Mouse (Mus musculus): ENCODE data around the gene Abhd4.

Gene Abhd4

GRCm38 (mm10) chr14:54253741-54254291 lies at the start of gene Abhd4, which contains the start of gene Dad1:
Gene Abhd4, plus strand, starts transcription at chr14:54254188.
Gene Dad1, minus strand, starts transcription at chr14:54254104.
- DNase-seq (ENCODE audit: low read depth in 1 of 2, low spot score in 2 of 2), result peak; percentile 92 to 97

- no peak for DNase-seq (ENCODE audit: low read depth in 1 of 2, low spot score in 2 of 2)
These were observed 49.7 kb upstream of the Abhd4 start for GRCm38 (mm10) chr14:54204311-54204710.

- no peak for DNase-seq (ENCODE audit: low read depth in 1 of 2, low spot score in 2 of 2)
These were observed 49.2 kb upstream of the Abhd4 start for GRCm38 (mm10) chr14:54204786-54205185.

GRCm38 (mm10) chr14:54205904-54206303 lies 48.1 kb upstream of the Abhd4 start:
- no peak for DNase-seq (ENCODE audit: low read depth in 1 of 2, low spot score in 2 of 2)

GRCm38 (mm10) chr14:54206309-54206708 lies 47.7 kb upstream of the Abhd4 start:
- DNase-seq (ENCODE audit: low read depth in 1 of 2, low spot score in 2 of 2), result no peak

- DNase-seq (ENCODE audit: low read depth in 1 of 2, low spot score in 2 of 2), result no peak
These were observed 47.0 kb upstream of the Abhd4 start for GRCm38 (mm10) chr14:54206750-54207550.

- DNase-seq (ENCODE audit: low read depth in 1 of 2, low spot score in 2 of 2), result no peak
These were observed 46.1 kb upstream of the Abhd4 start for GRCm38 (mm10) chr14:54207924-54208323.

GRCm38 (mm10) chr14:54208741-54209140 lies 45.2 kb upstream of the Abhd4 start:
- DNase-seq (ENCODE audit: low read depth in 1 of 2, low spot score in 2 of 2), result no peak

- DNase-seq (ENCODE audit: low read depth in 1 of 2, low spot score in 2 of 2), result no peak
These were observed 44.1 kb upstream of the Abhd4 start for GRCm38 (mm10) chr14:54209932-54210331.

GRCm38 (mm10) chr14:54210401-54210800 lies 43.6 kb upstream of the Abhd4 start:
- no peak for DNase-seq (ENCODE audit: low read depth in 1 of 2, low spot score in 2 of 2)

- no peak for DNase-seq (ENCODE audit: low read depth in 1 of 2, low spot score in 2 of 2)
These were observed 42.8 kb upstream of the Abhd4 start for GRCm38 (mm10) chr14:54211199-54211598.

- DNase-seq (ENCODE audit: low read depth in 1 of 2, low spot score in 2 of 2), result no peak
These were observed 42.2 kb upstream of the Abhd4 start for GRCm38 (mm10) chr14:54211755-54212154.

GRCm38 (mm10) chr14:54213734-54214133 lies 40.3 kb upstream of the Abhd4 start:
- no peak for DNase-seq (ENCODE audit: low read depth in 1 of 2, low spot score in 2 of 2)

GRCm38 (mm10) chr14:54214477-54214876 lies 39.5 kb upstream of the Abhd4 start:
- no peak for DNase-seq (ENCODE audit: low read depth in 1 of 2, low spot score in 2 of 2)

- no peak for DNase-seq (ENCODE audit: low read depth in 1 of 2, low spot score in 2 of 2)
These were observed 39.1 kb upstream of the Abhd4 start for GRCm38 (mm10) chr14:54214901-54215300.

- DNase-seq (ENCODE audit: low read depth in 1 of 2, low spot score in 2 of 2), result no peak
These were observed 37.9 kb upstream of the Abhd4 start for GRCm38 (mm10) chr14:54216126-54216525.

- no peak for DNase-seq (ENCODE audit: low read depth in 1 of 2, low spot score in 2 of 2)
These were observed 35.8 kb upstream of the Abhd4 start for GRCm38 (mm10) chr14:54218233-54218632.

GRCm38 (mm10) chr14:54218721-54219120 lies 35.3 kb upstream of the Abhd4 start:
- no peak for DNase-seq (ENCODE audit: low read depth in 1 of 2, low spot score in 2 of 2)

GRCm38 (mm10) chr14:54219256-54219655 lies 34.7 kb upstream of the Abhd4 start:
- DNase-seq (ENCODE audit: low read depth in 1 of 2, low spot score in 2 of 2), result no peak

GRCm38 (mm10) chr14:54219849-54220248 lies 34.1 kb upstream of the Abhd4 start:
- no peak for DNase-seq (ENCODE audit: low read depth in 1 of 2, low spot score in 2 of 2)

- DNase-seq (ENCODE audit: low read depth in 1 of 2, low spot score in 2 of 2), result no peak
These were observed 33.1 kb upstream of the Abhd4 start for GRCm38 (mm10) chr14:54220726-54221494.

- no peak for DNase-seq (ENCODE audit: low read depth in 1 of 2, low spot score in 2 of 2)
These were observed 32.3 kb upstream of the Abhd4 start for GRCm38 (mm10) chr14:54221641-54222040.

All from monocyte, adult 2 months (primary cell).